Mouse (Mus musculus) C2C12 (cell line): ENCODE measurements at regions not wholly inside any gene's neighbourhood (a gene's known extent, or its start where the extent isn't known, plus 50 kb on each side); places are given as distances from the start of the nearest gene placed in this dataset.

Experiments
- H3K27me3 ChIP-seq: one replicate; pipeline ENCODE4 v1.6.1; 2011; ENCODE audit not compliant: control insufficient read depth, insufficient read depth, insufficient read length
- H3K36me3 ChIP-seq: one replicate; pipeline ENCODE4 v1.6.1; 2011; ENCODE audit not compliant: control insufficient read depth, insufficient read depth
- H3K4me3 ChIP-seq: one replicate; pipeline ENCODE4 v1.5.1; 2011; ENCODE audit warnings: mild to moderate bottlenecking, control low read depth; ENCODE audit not compliant: poor library complexity, insufficient read depth, severe bottlenecking
- H3K79me2 ChIP-seq: one replicate; pipeline ENCODE4 v1.6.1; 2011; ENCODE audit not compliant: control insufficient read depth, insufficient read depth
- H3K79me3 ChIP-seq: one replicate; pipeline ENCODE4 v1.6.1; 2011; ENCODE audit warnings: low read depth, control low read depth
- H3ac ChIP-seq: one replicate; pipeline ENCODE3; 2011; ENCODE audit warnings: low read depth; ENCODE audit not compliant: control insufficient read depth, insufficient read length
- CEBPB ChIP-seq: IDR thresholded peaks from one replicate; pipeline ENCODE4 v1.6.1; 2011; ENCODE audit warnings: low read depth, mild to moderate bottlenecking, control low read depth, moderate library complexity
- CTCF ChIP-seq: IDR thresholded peaks from one replicate; pipeline ENCODE4 v1.5.1; 2011; ENCODE audit not compliant: control insufficient read depth, insufficient read depth, insufficient read length
- FOSL1 ChIP-seq: IDR thresholded peaks from one replicate; pipeline ENCODE4 v1.8.0; 2011; ENCODE audit warnings: mild to moderate bottlenecking, low read length; ENCODE audit not compliant: poor library complexity, insufficient read depth, severe bottlenecking
- MAX ChIP-seq: IDR thresholded peaks from one replicate; pipeline ENCODE4 v1.6.1; 2011; ENCODE audit warnings: mild to moderate bottlenecking, control low read depth
- MYOD1 ChIP-seq: IDR thresholded peaks from one replicate; pipeline ENCODE4 v1.6.1; 2011; ENCODE audit warnings: low read depth; ENCODE audit not compliant: control insufficient read depth, insufficient read length
- MYOG ChIP-seq: IDR thresholded peaks from one replicate; pipeline ENCODE4 v1.6.1; 2011; ENCODE audit not compliant: control insufficient read depth, insufficient read length; ENCODE audit errors: extremely low read depth
- USF1 ChIP-seq: IDR thresholded peaks from one replicate; pipeline ENCODE4 v1.6.1; 2011; ENCODE audit warnings: low read depth, mild to moderate bottlenecking, control low read depth, moderate library complexity

- TF ChIP-seq CTCF (no peak), MYOD1 (no peak), USF1 (no peak), CEBPB (no peak), MYOG (no peak), FOSL1 (no peak), MAX (no peak)
- Histone ChIP-seq H3K79me2 (no peaks in the 10 kb centered on the region), H3K4me3 (no peak overlapping the region), H3K79me3 (no peaks in the 10 kb centered on the region), H3K27me3 (no peaks in the 10 kb centered on the region), H3ac (no peak overlapping the region), H3K36me3 (no peaks in the 10 kb centered on the region)
Observed at GRCm38 (mm10) chrX:11463955-11464511, 136.4 kb downstream of the H2al1j start.

GRCm38 (mm10) chrX:11466191-11466590 is 138.6 kb downstream of the H2al1j start:
- Histone ChIP-seq H3K79me3 (no peaks in the 10 kb centered on the region), H3K4me3 (no peak overlapping the region), H3ac (no peak overlapping the region), H3K27me3 (no peaks in the 10 kb centered on the region), H3K36me3 (no peaks in the 10 kb centered on the region), H3K79me2 (no peaks in the 10 kb centered on the region)
- TF ChIP-seq CTCF (no peak), MYOD1 (no peak), FOSL1 (no peak), MAX (no peak), MYOG (no peak)

DNA sequence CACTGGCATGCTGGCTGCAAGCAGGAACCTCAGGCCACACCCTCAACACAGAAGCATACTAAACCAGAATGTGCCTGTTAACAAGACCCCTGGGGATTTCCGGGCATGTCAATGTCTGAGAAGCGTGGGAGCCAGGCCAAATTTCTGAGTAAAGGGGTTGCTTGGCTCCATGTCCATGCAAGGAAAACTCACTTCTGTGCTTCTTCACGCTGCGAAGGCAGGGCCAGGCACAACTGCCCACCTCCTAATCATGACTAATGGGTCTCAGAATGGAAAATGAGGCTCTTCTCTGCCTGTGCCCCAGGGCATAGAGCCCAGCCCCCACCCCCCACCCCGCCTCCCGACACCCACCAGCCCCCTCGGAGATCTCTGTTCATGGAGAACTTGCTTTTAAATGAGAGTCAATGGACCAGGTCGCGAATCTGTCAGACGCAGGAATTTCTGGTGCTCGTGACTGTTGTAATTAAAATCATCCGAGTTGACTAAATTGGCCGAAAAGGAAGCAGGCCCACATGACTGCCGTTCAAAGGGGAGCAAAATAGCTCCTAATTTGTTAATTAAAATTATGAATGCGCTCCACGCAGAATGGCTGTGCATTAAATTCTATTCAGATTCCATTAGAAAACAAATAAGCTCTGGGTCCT is 152.2 kb downstream of the H2al1j start:
- no peaks in the 10 kb centered on the region for H3K36me3 ChIP-seq
- H3K27me3 ChIP-seq: no peaks in the 10 kb centered on the region
- H3K79me3 ChIP-seq: no peaks in the 10 kb centered on the region
- no peak overlapping the region for H3ac ChIP-seq
- H3K4me3 ChIP-seq: no peak overlapping the region
- no peak for TF ChIP-seq FOSL1
- TF ChIP-seq MYOD1: no peak
- no peak for TF ChIP-seq MAX
- no peak for TF ChIP-seq MYOG
- TF ChIP-seq CEBPB: no peak
- TF ChIP-seq USF1: no peak
- no peak for TF ChIP-seq CTCF
- no peaks in the 10 kb centered on the region for H3K79me2 ChIP-seq

GRCm38 (mm10) chrX:11482141-11482540 is 154.5 kb downstream of the H2al1j start:
- H3K79me3 ChIP-seq: no peaks in the 10 kb centered on the region
- H3ac ChIP-seq: no peak overlapping the region
- no peaks in the 10 kb centered on the region for H3K36me3 ChIP-seq
- no peak for TF ChIP-seq MYOD1
- TF ChIP-seq FOSL1: no peak
- TF ChIP-seq MAX: no peak
- TF ChIP-seq MYOG: no peak
- TF ChIP-seq CTCF: no peak
- no peak for TF ChIP-seq USF1
- no peak for TF ChIP-seq CEBPB
- no peak overlapping the region for H3K4me3 ChIP-seq
- H3K79me2 ChIP-seq: no peaks in the 10 kb centered on the region
- H3K27me3 ChIP-seq: no peaks in the 10 kb centered on the region

- Histone ChIP-seq H3K79me3 (no peaks in the 10 kb centered on the region), H3K4me3 (no peak overlapping the region), H3K36me3 (no peaks in the 10 kb centered on the region), H3ac (no peak overlapping the region), H3K79me2 (no peaks in the 10 kb centered on the region), H3K27me3 (no peaks in the 10 kb centered on the region)
- no peak for TF ChIP-seq MYOD1
- TF ChIP-seq USF1: peak; percentile 37
Observed at GRCm38 (mm10) chrX:11486588-11486987, 159.0 kb downstream of the H2al1j start.

DNA sequence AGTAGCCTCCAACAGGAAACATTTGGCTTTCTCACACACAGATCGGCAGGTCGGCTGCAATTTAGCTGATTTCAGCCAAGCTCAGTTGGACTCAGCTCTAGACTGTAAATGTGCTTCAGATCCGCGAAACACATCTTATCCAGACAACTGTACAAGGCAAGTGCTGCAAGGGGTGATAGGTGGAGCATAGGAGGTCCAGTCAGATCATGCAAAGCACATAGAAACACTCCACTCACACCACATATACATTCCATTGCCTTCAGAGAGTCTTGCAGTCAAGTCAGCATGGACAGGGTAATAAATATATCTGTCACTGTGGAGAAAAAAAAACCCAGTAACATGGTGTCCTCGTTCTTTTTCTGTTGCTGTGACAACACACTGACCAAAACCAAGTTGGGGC is 160.3 kb downstream of the H2al1j start:
- TF ChIP-seq MAX: no peak
- no peak for TF ChIP-seq MYOD1
- no peak for TF ChIP-seq USF1
- TF ChIP-seq MYOG: no peak
- no peak for TF ChIP-seq CTCF
- no peak for TF ChIP-seq FOSL1
- no peak for TF ChIP-seq CEBPB
- H3K79me3 ChIP-seq: no peaks in the 10 kb centered on the region
- no peak overlapping the region for H3K4me3 ChIP-seq
- H3ac ChIP-seq: no peak overlapping the region
- H3K79me2 ChIP-seq: no peaks in the 10 kb centered on the region
- no peaks in the 10 kb centered on the region for H3K27me3 ChIP-seq
- H3K36me3 ChIP-seq: no peaks in the 10 kb centered on the region
